Mouse (Mus musculus) heart, adult 11 months (tissue): ENCODE results near the gene Mup17.
"Not testable (repeated sequence)": the region's sequence is repeated elsewhere in the genome, so short reads cannot be mapped to it uniquely, and the experiment has no call there.

Source experiments
- DNase-seq: peaks from one replicate; pipeline ENCODE4 v3.0.0; 2022

Gene Mup17

DNA sequence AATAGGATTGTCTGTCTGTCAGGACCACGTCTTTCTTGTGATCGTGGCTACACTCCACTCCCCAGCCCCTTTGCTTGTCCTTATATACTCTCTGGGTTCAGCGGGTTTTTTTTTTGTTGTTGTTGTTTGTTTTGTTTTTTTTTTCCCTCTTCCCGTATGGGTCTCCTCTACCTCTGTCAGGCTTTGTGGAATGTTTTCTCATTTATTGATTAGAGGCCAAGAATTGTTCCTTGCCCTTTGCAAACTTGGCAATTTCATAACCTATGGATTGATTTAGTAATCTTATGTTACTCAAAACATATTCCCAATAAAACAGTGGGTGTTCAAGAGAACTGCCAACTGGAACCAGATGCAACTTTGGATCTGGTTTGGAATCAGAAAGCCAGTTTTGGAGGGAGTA, at the start of gene Mup17:
Mup17 (minus strand) TSS at position 101 of the 400 bp plus-strand sequence.
- not testable (repeated sequence) for DNase-seq

- DNase-seq = peak; percentile 76
Observed at GRCm38 (mm10) chr4:61571561-61571960, 24.1 kb downstream of the Mup17 start.

DNA sequence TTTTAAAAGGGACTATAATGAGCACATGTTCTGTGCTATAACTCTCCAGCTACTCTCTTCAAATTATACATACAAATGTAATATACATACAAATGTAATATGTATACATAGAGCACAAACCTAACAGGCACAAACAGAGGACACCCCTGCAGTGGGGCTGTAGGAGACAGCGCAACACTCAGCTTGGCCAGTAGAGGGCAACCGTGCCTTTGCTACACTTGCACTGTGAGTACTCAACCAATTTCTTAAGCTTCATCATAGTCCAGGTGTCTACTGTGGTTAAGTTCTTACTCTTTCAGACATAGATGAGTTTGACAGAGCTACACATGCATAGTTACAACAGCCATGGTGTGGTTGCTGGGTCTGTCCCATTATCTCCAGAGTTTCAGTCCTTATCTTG, 39.8 kb downstream of the Mup17 start:
- peak; percentile 66 for DNase-seq
